Mouse (Mus musculus) urinary bladder, adult 2 months (tissue): Measurements from ENCODE around the gene Dcun1d4. TPM values are rescaled to one million over a fixed set of nuclear protein-coding genes. Genes with fewer than 3 reads are reported as not detected.
"Not testable (repeated sequence)": the region's sequence is repeated elsewhere in the genome, so short reads cannot be mapped to it uniquely, and the experiment has no call there.

Experiments used
- DNase-seq: peaks from one replicate; pipeline ENCODE4 v3.0.0; 2022; ENCODE audit warnings: low spot score
- polyA plus RNA-seq: library from polyadenylated mRNA; depleted of rRNA; stranded (reverse); fragments of >200 nt; gene quantifications from 2 replicates; pipeline ENCODE4 v1.2.3, GENCODE M21; 2012

Gene Dcun1d4
- polyA plus RNA-seq, 1 experiment = 12.9 TPM

DNA sequence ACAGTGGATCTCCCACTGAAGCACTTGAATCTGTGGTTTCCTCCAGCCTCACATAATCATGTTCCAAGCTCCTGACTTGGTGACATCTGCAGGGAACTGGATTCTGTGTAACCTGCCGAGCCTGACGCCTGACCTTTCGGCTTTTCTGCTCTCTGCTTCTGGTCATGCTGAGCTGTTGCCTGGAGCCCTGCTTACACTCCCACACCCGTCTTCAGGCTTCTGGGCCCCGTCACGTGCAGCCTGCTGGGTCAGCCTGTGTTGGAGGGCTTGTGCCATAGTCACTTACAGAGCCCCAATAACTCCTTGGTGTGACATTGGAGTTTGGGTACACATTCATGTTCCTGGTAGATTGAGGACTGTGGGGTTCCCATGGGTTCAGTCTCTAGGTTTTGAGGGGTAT is 64.8 kb downstream of the Dcun1d4 start:
- no peak for DNase-seq

DNA sequence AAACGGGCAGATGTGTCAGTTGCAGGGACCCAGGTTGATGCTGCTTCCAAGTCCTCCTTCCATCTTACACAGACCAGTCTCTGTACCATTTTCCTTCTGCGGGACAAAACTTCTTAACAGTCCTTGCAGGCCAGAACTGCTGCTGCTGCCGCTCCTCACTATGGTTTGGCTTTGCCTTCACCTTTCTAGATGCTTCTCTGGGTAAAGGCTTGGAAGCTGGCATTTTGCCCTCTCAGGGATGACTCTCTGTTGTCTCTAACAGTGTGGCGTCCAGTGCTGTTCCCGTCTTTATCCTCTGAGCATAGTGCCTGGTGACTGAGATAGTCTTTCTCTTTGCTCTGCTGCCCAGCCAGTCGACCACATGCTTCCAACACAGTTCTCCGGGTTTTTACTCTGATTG is 66.5 kb downstream of the Dcun1d4 start:
- no peak for DNase-seq

DNA sequence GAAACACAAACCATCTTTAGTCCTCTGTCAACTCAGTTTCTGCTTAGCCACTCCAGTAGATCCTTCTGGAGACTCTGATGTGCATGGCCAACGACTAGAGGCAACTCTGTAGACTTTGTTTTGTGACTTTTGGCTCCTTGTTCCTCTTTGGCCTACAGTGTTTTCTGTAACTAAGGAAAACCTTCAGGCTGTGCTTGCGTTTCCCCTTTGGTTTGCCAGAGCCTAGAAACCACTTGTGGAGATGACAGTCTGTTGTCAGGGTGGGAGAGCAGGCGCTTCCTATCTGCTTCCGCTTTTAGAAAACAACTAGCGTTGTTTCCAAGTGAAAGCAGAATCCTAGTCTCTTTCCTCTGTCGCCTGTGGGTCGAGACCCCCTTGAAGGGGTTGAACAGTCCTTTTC is 67.4 kb downstream of the Dcun1d4 start:
- DNase-seq = no peak

DNA sequence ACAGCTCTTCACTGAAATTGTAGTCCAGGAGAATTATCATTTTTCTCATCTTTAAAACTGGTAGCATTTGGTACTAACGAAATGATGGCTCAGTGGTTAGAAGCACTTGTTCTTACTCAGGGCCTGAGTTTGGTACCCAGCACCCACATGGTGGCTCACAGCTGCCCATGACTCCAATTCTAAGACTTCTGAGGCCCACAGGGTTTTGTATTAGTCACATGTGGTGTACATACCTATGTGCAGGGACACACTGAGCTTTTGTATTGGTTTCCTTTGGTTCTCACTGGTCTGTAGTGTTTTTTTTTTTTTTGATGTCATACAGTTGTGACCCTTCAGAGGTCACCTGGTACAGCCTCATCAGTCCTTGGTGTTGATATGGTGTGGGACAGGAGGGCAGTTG is 68.0 kb downstream of the Dcun1d4 start:
- no peak for DNase-seq

DNA sequence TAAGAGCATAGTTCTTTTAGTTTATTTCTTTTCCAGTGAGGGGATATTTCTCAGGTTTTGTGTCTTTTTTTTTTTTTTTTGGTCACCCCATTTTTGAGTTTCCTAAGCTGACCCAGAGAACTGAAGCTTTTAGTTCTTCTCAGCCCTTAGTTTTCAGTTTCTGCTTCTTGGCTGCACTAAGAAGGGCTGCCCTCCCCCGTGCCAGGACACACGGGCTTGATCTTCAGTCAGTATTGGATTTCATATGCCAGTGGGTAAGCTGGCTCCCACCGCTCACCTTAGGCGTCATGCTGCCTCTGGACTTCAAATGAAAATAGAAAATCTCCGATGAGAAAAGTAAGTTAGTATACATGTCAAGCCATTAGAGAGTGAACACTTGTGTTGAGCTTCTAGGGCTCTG is 71.0 kb downstream of the Dcun1d4 start:
- no peak for DNase-seq

DNA sequence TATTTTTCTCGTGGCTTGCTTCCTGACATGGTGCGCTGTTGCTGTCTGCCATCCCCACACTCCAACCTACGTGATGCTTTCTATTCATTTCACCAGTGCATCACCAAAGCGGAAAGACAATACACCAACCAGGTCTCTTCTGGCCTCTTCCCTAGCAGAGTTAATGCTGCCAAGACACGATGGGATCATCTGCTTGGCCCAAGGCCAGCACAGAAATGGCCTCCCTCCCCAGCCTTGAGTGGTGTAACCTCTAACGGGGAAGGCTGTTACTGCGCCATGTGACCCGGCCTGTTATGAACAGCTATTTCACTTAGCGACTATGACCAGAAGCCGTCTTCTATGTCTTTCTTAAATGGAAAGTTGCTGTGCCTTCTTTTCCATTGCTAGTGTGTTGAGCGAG is 73.1 kb downstream of the Dcun1d4 start:
- no peak for DNase-seq

DNA sequence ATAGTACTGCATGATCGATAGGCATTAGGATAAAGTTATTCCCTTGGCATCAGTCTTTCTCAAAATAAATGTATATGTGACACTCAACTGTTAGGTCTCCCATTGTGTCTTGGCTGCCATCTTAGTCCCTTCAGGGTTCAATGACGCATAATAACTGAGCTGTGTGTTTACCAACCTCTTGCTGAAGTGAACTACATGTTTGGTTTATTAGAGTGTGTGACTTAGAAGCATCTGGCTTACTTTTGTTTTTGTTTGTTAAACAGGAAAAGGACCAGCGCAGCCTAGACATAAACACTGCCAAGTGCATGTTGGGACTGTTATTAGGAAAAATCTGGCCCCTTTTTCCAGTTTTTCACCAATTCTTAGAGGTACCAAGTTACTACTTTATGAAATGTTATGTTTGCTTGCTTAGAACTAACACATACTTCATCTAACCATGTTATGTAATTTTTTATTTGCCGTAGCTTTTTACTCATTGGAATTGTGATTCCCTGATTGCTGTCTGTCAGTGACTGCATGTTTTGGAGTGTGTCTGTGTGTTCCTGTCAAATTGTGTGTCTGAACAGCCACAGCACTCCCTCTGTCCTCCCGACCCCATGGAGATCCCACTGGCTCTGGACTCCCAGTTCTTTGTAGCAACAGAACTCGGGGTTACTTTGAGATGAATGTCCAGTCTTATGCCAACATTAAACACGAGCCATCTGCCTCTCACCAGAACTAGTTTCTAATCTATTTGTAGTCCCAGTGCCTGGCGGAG is 74.5 kb downstream of the Dcun1d4 start:
- no peak for DNase-seq

DNA sequence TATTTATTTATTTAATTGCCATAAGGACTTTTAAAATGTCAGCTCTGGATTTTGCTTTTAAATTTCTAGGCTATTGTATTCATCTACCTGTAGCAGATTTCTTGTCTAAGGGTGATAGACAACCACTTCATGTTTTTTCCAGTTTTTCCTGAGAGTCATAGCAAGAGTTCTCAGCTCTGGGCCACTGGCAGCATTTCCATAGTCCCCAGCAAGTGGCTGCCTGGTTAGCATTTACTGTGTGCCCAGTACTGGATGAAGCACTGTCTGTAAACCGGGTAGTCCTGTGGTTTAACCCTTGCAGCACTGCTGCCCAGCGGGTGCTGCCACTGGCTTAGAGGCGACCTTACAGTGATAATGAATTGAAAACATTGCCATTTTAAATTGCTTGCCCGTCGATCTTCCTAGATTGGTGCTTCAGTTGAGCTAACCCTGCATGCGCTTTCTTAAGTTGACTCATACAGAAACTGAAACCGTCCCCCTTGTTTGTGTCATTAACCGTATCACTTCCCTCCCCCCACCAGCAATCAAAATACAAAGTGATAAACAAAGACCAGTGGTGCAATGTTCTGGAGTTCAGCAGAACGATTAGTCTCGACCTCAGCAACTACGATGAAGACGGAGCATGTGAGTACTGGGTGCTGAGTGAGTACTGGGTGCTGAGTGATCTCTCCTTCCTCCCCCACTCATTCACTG is 76.1 kb downstream of the Dcun1d4 start:
- no peak for DNase-seq

DNA sequence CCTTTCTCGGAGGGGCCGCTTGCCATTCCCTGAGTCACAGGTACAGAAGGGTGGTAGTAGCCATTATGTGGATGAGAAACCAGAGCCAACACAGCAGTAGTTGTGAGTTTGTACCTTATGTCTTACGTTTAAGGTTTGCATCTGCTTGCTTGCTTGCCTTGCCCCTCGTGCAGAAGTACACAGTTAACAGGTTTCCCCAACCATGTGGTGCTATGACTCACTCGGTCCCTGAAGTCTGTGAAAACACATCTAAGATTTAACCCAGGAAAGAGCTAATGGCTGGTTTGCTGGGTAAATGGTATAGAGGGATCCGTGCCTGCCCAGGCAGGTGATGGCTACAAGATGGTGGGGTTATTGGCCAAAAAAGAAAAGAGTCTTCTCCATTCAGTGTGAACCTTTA is 78.0 kb downstream of the Dcun1d4 start:
- no peak for DNase-seq

DNA sequence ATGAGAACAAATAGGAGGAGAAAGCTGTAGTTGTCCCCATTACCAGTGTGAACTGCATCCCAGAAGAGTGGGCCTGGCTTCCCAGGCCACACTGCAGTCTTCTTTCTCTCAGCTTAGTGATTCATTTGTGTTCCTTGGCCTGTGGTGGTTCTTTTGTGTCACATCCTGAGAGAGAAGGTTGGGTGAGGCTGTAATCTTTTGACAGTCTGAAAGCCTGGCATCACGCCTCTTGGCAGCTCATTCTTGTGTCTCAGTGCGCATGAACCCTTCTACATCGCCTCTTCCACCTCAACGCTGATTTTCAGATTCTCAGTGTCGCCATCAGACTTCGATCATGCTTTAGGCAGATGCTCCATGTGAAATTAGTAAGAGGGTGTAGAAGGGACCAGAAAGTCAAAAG is 83.2 kb downstream of the Dcun1d4 start:
- DNase-seq = no peak

DNA sequence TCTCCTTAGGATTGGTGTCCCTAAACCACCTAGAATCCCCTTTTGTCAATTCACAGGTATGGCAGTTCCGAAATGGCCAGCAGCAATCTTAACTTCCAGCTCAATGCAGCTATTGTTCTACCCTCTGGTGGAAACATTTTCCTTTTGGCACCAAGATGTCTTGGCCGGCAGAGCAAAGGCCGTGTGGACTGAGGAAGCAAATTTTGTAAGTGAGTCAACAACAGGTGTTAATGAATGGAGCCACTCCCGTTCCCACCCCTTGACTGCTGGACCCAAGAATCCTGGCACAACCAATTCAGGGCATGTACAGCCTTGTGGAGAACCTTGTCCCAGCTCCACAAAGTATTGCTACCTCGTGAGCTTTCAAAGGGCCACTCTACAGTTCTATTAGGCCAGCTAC is 85.3 kb downstream of the Dcun1d4 start:
- no peak for DNase-seq

DNA sequence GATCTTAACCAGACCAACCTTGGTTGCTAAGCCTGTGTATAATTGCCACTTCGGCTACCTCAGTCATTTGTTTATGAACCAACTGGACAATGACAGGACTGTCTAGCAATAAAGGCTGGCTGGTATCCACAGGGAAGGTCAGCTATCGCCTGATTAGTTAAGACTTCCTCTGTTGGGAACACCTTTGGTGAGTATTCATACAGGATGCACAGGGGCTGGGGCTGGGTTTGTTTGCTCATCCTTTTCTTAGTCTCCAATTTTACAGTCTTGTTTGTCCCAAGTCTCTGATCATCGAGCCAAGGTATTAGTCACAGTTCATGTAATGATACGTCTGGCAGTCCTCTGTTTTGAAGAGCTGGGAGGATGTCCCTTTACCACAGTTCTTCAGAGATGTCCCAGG is 86.1 kb downstream of the Dcun1d4 start:
- no peak for DNase-seq

DNA sequence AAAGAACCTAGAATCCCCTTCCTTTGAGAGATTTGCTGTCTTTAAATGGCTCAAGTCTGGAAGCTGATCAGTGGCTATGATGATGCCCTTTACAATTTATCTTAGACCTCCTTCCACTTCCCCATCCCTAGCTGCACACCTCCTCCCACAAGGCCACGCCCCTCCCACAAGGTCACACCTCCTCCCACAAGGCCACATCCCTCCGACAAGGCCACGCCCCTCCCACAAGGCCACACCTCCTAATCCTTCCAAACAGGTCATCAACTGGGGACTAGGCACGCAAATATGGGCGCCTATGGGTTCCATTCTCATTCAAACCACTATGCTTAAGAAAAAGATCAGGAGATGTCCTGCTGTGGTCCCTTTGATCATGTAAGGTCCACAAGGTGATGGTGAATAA is 88.4 kb downstream of the Dcun1d4 start:
- no peak for DNase-seq

DNA sequence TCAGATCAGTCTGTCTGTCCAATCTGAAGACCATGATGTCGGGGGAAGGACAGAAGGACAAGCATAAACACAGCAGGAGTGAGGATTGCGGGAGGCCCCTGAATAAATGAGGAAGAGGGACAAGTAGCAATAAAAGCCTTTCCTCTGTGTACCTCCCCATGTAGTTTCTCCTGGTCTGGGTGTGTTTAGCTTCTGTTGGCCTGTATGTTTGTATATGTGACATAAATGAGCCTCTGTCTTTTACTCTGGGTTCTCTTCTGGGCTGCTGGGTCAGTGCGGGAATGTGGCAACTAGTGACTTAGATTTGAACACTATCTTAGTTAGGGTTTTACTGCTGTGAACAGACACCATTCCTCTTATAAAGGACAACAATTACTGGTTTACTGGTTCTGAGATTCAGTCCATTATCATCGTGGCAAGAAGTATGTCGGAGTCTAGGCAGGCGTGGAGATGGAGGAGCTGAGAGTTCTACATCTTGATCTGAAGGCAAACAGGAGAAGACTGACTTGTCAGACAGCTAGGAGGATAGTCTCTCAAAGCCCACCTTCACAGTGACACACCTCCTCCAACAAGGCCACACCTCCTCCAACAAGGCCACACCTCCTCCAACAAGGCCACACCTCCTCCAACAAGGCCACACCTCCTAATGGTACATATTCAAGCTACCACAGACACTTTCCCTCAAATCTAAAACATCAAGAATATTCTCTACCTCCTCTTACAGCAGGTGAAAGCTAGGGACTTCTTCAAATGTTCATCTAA is 90.8 kb downstream of the Dcun1d4 start:
- no peak for DNase-seq

DNA sequence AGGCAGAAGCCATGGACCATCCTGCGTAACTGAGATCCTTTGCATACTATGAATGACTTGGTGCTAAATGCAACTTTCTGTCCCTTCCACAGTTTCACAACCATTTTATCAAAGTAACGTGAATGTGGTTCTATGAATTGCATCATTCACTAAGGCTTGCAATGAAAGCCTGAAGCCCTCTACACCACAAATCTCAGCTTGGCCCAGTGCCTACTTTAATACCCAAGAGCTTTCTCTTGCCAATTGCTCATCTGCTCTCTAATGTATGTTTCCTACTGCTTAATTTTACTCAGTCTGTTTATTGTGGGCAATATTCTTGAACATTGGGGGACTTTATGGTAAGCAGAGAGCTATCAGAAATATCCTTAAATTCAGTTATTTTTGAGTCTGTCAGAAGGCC is 92.0 kb downstream of the Dcun1d4 start:
- no peak for DNase-seq

DNA sequence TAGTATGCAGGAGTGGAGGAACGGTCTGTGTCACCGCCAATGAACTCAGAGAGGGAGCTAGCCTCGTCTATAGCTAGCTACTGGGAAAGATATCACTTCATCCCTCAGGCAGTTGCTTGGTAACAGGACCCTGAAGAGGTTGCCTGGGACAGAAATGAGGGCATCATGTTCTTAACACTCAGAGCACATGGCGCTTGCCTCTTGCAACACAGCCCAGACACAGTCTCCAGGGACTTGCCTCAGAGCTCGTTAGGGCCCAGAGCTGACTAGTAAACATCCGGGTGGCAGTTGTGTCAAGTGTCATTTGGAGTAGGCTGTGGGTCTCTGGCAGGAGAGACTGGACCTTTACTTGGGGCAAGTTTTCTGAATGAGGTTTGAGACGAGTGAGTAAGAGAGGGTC is 93.0 kb downstream of the Dcun1d4 start:
- no peak for DNase-seq

DNA sequence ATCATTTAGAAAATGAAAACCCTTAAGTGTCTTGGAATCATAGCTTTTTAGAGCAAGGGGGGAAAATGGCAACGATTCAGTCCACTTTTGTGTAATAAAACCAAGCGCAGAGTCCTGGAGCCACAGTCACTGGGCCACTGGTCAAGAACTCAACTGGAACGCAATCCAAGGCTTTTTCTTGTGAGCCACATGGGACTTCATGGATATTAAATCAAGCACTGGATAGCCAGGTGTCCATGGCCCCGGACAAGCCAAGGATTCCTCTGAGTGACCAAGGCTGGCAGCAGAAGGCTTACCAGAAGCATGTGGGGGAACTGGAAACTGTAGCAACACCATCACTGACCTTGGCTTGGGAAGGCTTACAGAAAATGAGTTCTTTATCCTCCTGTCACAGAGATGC is 93.8 kb downstream of the Dcun1d4 start:
- DNase-seq = no peak

DNA sequence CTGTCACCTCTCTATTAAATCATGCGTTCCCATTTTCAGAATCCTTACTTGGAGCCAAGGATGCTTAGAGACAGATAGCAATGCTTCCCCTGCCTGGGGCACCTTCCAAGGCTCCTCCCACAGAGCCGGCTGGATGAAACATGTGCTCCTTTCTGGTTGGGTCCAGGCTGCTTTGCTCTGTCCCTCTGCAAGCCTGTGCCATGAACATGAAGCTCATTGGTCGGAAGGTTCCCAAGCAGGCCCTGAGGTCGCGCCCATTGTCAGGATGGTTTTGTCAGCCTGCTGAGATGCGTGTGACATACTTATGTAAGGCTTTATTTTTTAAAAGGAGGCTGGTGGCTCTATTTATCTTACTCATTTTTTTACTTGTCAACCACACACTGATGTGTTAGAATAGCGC is 95.9 kb downstream of the Dcun1d4 start:
- DNase-seq = no peak

DNA sequence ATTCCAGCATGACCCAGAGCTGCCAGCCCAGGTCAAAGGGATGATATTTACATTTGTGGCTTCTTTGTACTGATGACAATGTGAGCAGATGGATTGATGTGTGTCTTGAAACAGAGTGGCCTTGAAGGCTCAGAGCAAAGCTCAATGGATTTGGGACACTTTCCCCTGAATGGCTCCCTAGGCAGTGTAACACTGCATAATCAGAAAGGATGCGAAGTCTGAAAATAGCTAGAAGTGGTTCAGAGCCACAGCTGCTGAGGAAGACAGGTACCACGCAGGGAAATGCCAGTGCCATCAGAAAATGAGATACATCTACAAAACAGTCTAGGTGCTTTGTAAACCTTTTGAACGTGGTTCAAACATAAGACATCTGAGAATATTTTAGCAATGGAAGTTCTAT is 97.3 kb downstream of the Dcun1d4 start:
- no peak for DNase-seq

DNA sequence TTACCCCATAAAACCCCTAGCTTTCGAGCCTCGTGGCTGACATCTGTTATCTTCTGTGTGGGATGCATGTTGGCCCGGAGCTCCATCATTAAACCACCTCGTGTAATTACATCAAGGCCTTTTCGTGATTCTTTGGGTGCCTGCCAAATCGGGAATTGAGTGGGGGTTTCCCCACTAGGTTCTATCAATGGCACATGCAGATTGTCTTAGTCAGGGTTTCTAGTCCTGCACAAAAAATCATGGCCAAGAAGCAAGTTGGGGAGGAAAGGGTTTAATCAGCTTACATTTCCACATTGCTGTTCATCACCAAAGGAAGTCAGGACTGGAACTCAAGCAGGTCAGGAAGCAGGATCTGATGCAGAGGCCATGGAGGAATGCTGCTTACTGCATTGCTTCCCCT is 103.2 kb downstream of the Dcun1d4 start:
- not testable (repeated sequence) for DNase-seq

DNA sequence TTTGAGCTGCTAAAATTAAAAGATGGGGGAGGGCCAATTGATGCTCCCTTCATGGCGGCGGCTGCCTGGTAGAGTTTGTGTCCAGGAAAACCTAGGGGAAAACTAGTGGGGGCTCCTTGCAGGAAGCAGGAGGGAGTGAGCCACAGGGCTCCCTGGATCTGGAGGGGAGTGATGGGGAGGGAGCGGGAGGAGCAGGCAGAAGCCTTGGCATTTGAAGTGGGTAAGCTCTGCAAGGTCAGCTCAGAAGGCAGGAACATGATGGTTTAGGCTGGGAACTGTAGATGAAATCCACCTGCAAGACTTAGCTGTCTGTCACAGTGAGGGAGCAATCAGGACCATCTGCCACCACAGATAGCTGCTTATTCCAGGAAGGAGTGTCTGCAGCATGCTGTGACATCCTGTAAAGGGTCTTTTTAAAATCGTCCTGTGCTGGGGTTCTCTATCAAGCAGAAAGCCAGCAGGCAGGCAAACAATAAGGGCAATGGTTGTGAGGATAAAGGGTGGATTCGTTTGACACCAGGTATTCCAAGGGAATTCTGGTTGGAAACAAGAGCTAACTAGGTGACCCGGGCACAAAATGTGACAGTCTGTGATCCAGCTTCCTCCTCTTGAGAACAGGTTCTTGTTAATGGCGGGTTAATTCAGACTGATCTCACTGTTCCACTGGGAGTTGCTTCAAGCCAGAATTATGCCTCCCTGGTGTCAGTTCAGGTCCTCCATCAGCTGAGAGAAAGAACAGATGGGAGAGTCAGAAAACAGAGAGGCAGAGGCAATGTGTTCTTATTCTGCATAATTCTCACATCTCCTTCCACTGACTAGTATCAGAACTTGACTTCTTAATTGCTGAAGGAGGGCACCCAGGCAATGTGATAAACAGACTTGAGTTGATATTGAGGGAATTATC is 104.7 kb downstream of the Dcun1d4 start:
- DNase-seq = no peak

DNA sequence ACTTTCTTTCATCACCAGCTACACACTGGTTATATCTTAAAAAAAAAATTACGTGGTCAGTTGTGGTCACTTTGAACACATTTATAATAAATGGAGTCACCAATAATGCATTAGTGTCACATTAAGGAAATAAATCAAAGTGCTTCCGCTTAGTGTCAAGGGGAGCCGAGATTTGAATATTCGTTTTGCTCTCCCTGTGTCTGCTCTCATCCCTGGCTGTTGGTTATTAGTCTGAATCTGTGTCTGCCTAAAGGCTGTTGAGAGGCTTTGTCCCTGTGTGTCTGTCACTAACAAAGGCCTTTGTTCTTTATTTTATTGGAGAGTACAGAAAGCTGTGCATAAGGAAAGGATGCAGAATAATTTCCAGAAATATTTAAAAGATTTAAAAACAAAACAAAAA is 105.8 kb downstream of the Dcun1d4 start:
- DNase-seq = no peak
